Mouse (Mus musculus) neural tube, embryonic 11.5 days (tissue): ENCODE results near the gene Smox. TPM values are rescaled to one million over a fixed set of nuclear protein-coding genes. Genes with fewer than 3 reads are reported as not detected.

Experiments
- ATAC-seq: fragments of 200-750 bp; cut with Nextera tagmentation; 2 replicates; pipeline ENCODE4 v1.8.0; 2017; ENCODE audit warnings: moderate number of reproducible peaks, mild to moderate bottlenecking, moderate TSS enrichment, moderate library complexity; ENCODE audit not compliant: insufficient read depth, low FRiP score, low TSS enrichment
- DNase-seq: peaks from one replicate; pipeline ENCODE4 v3.0.0-alpha.2; 2015; ENCODE audit warnings: low spot score
- H3K27ac ChIP-seq: fragments of 300-500 bp; sonication (generic); 2 replicates; pipeline ENCODE4 v1.5.1; 2014; ENCODE audit warnings: low read depth, mild to moderate bottlenecking, low read length
- H3K27me3 ChIP-seq: fragments of 300-500 bp; sonication (generic); 2 replicates; pipeline ENCODE4 v1.6.1; 2014; ENCODE audit warnings: mild to moderate bottlenecking, low read length, mixed read lengths; ENCODE audit not compliant: control insufficient read depth, insufficient read depth
- H3K36me3 ChIP-seq: fragments of 300-500 bp; sonication (generic); 2 replicates; pipeline ENCODE4 v1.6.1; 2014; ENCODE audit warnings: mild to moderate bottlenecking, low read length, moderate library complexity, mixed read lengths; ENCODE audit not compliant: control insufficient read depth, insufficient read depth
- H3K4me1 ChIP-seq: fragments of 300-500 bp; sonication (generic); 2 replicates; pipeline ENCODE4 v1.6.1; 2014; ENCODE audit warnings: low read length, mixed read lengths; ENCODE audit not compliant: control insufficient read depth, insufficient read depth
- H3K4me2 ChIP-seq: fragments of 300-500 bp; sonication (generic); 2 replicates; pipeline ENCODE4 v1.6.1; 2014; ENCODE audit warnings: low read depth, mild to moderate bottlenecking, moderate library complexity
- H3K4me3 ChIP-seq: fragments of 300-500 bp; sonication (generic); 2 replicates; pipeline ENCODE4 v1.5.1; 2014; ENCODE audit warnings: low read depth, low read length
- H3K9ac ChIP-seq: fragments of 300-500 bp; sonication (generic); 2 replicates; pipeline ENCODE4 v1.6.1; 2014; ENCODE audit warnings: mild to moderate bottlenecking, low read length
- H3K9me3 ChIP-seq: fragments of 300-500 bp; sonication (generic); 2 replicates; pipeline ENCODE4 v1.6.1; 2016; ENCODE audit warnings: low read length; ENCODE audit not compliant: control insufficient read depth
- WGBS: fragments of 180-500 bp; shearing (Covaris S2); extraction: QIAGEN DNeasy Blood & Tissue Kit; methylation state at CpG from one replicate; pipeline ENCODE4 v1.1.7; 2014; 5-methylcytosine and 5-hydroxymethylcytosine counted together
- polyA plus RNA-seq: library from polyadenylated mRNA; unstranded; fragments of >200 nt; fragmentation: Nextera tagmentation; extraction: Ambion mirVana; gene quantifications from 2 replicates; pipeline ENCODE4 v1.2.1, GENCODE M21; 2014

Gene Smox
- polyA plus RNA-seq, 1 experiment from 2014 or later = 29.7 TPM

GRCm38 (mm10) chr2:131545386-131546307 is 54.4 kb downstream of the Smox start:
- H3K36me3 ChIP-seq = no peaks in the 10 kb centered on the region
- H3K27me3 ChIP-seq = peaks cover 25% of the 10 kb centered on the region
- ATAC-seq = peak; percentile 53

GRCm38 (mm10) chr2:131546308-131546700 is 55.0 kb downstream of the Smox start:
- H3K9ac ChIP-seq = peak overlapping the region; percentile 43
- ATAC-seq (peak; percentile 9; the same call in 1 of the 2 replicates), DNase-seq (no peak)
- H3K4me1 ChIP-seq = peaks cover 4% of the 10 kb centered on the region
- H3K4me2 ChIP-seq = peak overlapping the region; percentile 77
- H3K9me3 ChIP-seq = no peaks in the 10 kb centered on the region
- no peak overlapping the region for H3K27ac ChIP-seq
- peak overlapping the region; percentile 38 for H3K4me3 ChIP-seq
- 5% methylated on average over 27 of the region's 27 CpGs for WGBS
- H3K27me3 ChIP-seq = peaks cover 25% of the 10 kb centered on the region
- H3K36me3 ChIP-seq = no peaks in the 10 kb centered on the region

More at GRCm38 (mm10) chr2:131545386-131546307, 54.4 kb downstream of the Smox start:
- WGBS = 3% methylated on average over 44 of the region's 45 CpGs
- Histone ChIP-seq H3K9ac (peak overlapping the region; percentile 43), H3K27ac (no peak overlapping the region), H3K4me1 (peaks cover 4% of the 10 kb centered on the region), H3K4me2 (peak overlapping the region; percentile 77), H3K4me3 (peak overlapping the region; percentile 38), H3K9me3 (no peaks in the 10 kb centered on the region)
- peak; percentile 80 for DNase-seq

- WGBS = 15% methylated on average over 19 of the region's 19 CpGs
- Histone ChIP-seq H3K4me1 (peaks cover 4% of the 10 kb centered on the region), H3K27me3 (peaks cover 25% of the 10 kb centered on the region), H3K36me3 (no peaks in the 10 kb centered on the region), H3K9ac (no peak overlapping the region), H3K4me3 (no peak overlapping the region), H3K4me2 (no peak overlapping the region), H3K9me3 (no peaks in the 10 kb centered on the region), H3K27ac (no peak overlapping the region)
- DNase-seq (no peak), ATAC-seq (no peak)
Measured at GRCm38 (mm10) chr2:131546745-131547408, 55.6 kb downstream of the Smox start.

- H3K36me3 ChIP-seq = no peaks in the 10 kb centered on the region
- no peak for ATAC-seq
- H3K4me1 ChIP-seq = peaks cover 4% of the 10 kb centered on the region
- no peak for DNase-seq
- peaks cover 25% of the 10 kb centered on the region for H3K27me3 ChIP-seq
- no peaks in the 10 kb centered on the region for H3K9me3 ChIP-seq
- H3K27ac ChIP-seq = no peak overlapping the region
- H3K4me2 ChIP-seq = no peak overlapping the region
- no peak overlapping the region for H3K4me3 ChIP-seq
- no peak overlapping the region for H3K9ac ChIP-seq
- WGBS = 73% methylated on average over 2 of the region's 2 CpGs
Measured at GRCm38 (mm10) chr2:131548330-131548729, 57.0 kb downstream of the Smox start.

- no peak overlapping the region for H3K27ac ChIP-seq
- no peak overlapping the region for H3K9ac ChIP-seq
- no peak overlapping the region for H3K4me2 ChIP-seq
- ATAC-seq (no peak), DNase-seq (no peak)
- peaks cover 4% of the 10 kb centered on the region for H3K4me1 ChIP-seq
- no peaks in the 10 kb centered on the region for H3K9me3 ChIP-seq
- no peak overlapping the region for H3K4me3 ChIP-seq
- peaks cover 25% of the 10 kb centered on the region for H3K27me3 ChIP-seq
- WGBS = 84% methylated on average over 5 of the region's 5 CpGs
- no peaks in the 10 kb centered on the region for H3K36me3 ChIP-seq
Measured at GRCm38 (mm10) chr2:131549090-131549489, 57.8 kb downstream of the Smox start.

- DNase-seq (no peak), ATAC-seq (no peak)
- WGBS = 71% methylated on average over 2 of the region's 2 CpGs
- H3K4me1 ChIP-seq = peaks cover 4% of the 10 kb centered on the region
- no peaks in the 10 kb centered on the region for H3K9me3 ChIP-seq
- H3K36me3 ChIP-seq = no peaks in the 10 kb centered on the region
- H3K27me3 ChIP-seq = peaks cover 25% of the 10 kb centered on the region
- H3K27ac ChIP-seq = no peak overlapping the region
- H3K4me2 ChIP-seq = no peak overlapping the region
- no peak overlapping the region for H3K9ac ChIP-seq
- H3K4me3 ChIP-seq = no peak overlapping the region
Measured at GRCm38 (mm10) chr2:131550474-131550873, 59.2 kb downstream of the Smox start.

GRCm38 (mm10) chr2:131550906-131551305 is 59.6 kb downstream of the Smox start:
- ATAC-seq (no peak), DNase-seq (no peak)
- Histone ChIP-seq H3K27me3 (peaks cover 21% of the 10 kb centered on the region), H3K4me1 (peaks cover 3% of the 10 kb centered on the region), H3K9ac (no peak overlapping the region), H3K4me2 (no peak overlapping the region), H3K9me3 (no peaks in the 10 kb centered on the region), H3K4me3 (no peak overlapping the region), H3K27ac (no peak overlapping the region), H3K36me3 (no peaks in the 10 kb centered on the region)
- WGBS = 80% methylated on average over 2 of the region's 2 CpGs

- Histone ChIP-seq H3K27me3 (peaks cover 12% of the 10 kb centered on the region), H3K27ac (no peak overlapping the region), H3K9me3 (no peaks in the 10 kb centered on the region), H3K9ac (no peak overlapping the region), H3K4me3 (no peak overlapping the region), H3K36me3 (no peaks in the 10 kb centered on the region), H3K4me2 (no peak overlapping the region), H3K4me1 (no peaks in the 10 kb centered on the region)
- WGBS = 70% methylated on average over 7 of the region's 7 CpGs
- ATAC-seq (no peak), DNase-seq (no peak)
Measured at GRCm38 (mm10) chr2:131551701-131552620, 60.7 kb downstream of the Smox start.
